Mouse (Mus musculus): Measurements from ENCODE around the gene Mex3a. TPM values are rescaled to one million over a fixed set of nuclear protein-coding genes. Genes with fewer than 3 reads are reported as not detected.
"Not testable (repeated sequence)": the region's sequence is repeated elsewhere in the genome, so short reads cannot be mapped to it uniquely, and the experiment has no call there.

Gene Mex3a
- polyA plus RNA-seq, 1 experiment from 2014 or later: 26.3 TPM

DNA sequence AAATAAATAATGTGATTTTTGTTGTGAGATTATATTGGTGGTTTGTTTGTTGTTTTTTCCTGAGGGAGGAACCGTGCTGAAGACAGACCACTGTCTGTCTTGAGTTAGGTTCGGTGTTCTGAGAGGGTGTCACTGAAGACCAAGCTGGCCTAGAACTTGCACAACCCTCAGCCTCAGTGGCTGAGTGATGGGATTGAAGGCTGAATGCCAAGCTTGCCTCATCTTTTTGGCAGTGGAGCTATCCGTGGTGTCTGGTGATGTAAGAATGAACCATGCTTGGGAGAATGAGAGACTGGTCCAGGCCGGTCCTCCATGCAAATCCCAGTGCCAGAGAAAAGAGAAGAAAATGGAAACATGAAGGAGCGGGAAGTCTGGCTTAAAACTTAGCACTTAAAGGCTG lies 37.5 kb downstream of the Mex3a start:
- peaks cover 46% of the 10 kb centered on the region for H3K36me3 ChIP-seq (ENCODE audit: control insufficient read depth, insufficient read depth, low read length)
- H3K4me2 ChIP-seq (replicated peaks; ENCODE audit: low read depth, low read length): no peak overlapping the region
- H3K4me3 ChIP-seq (ENCODE audit: low read depth, low read length): no peak overlapping the region
- H3K27me3 ChIP-seq (ENCODE audit: control insufficient read depth, insufficient read depth, low read length): no peaks in the 10 kb centered on the region
- 89% methylated on average over 5 of the region's 5 CpGs for WGBS
- no peak for ATAC-seq (ENCODE audit: insufficient number of reproducible peaks, insufficient read depth, low FRiP score, low read depth)
- no peaks in the 10 kb centered on the region for H3K4me1 ChIP-seq (ENCODE audit: control insufficient read depth, insufficient read depth, low read length)
- no peak overlapping the region for H3K27ac ChIP-seq (ENCODE audit: low read length)
- H3K9ac ChIP-seq (replicated peaks; ENCODE audit: low read depth, low read length): no peak overlapping the region
- H3K9me3 ChIP-seq (ENCODE audit: control insufficient read depth, low read depth, low read length): no peaks in the 10 kb centered on the region

DNA sequence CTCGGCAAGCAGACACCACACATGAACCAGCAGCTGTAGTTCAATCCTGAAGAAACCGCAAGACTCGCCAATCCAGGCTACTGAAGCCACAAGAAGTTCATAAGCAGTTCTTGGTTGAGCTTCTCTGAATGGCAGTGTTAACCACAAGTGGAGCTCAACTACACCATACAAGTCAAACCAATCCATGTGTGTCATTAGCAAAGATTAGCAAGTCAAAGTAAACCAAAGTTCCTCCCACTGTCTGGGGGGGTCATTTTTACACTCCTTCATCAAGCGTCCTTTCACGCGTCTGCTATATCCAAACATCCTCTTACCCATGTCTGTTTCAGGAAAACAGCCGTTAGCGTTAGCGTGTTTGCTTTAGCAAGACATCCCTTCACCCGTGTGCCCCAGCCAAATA lies 38.1 kb downstream of the Mex3a start:
- Histone ChIP-seq H3K4me2 (replicated peaks; ENCODE audit: low read depth, low read length) (no peak overlapping the region), H3K9me3 (ENCODE audit: control insufficient read depth, low read depth, low read length) (no peaks in the 10 kb centered on the region), H3K36me3 (ENCODE audit: control insufficient read depth, insufficient read depth, low read length) (peaks cover 40% of the 10 kb centered on the region), H3K4me1 (ENCODE audit: control insufficient read depth, insufficient read depth, low read length) (no peaks in the 10 kb centered on the region), H3K9ac (replicated peaks; ENCODE audit: low read depth, low read length) (no peak overlapping the region), H3K4me3 (ENCODE audit: low read depth, low read length) (no peak overlapping the region), H3K27ac (ENCODE audit: low read length) (no peak overlapping the region), H3K27me3 (ENCODE audit: control insufficient read depth, insufficient read depth, low read length) (no peaks in the 10 kb centered on the region)
- no peak for ATAC-seq (ENCODE audit: insufficient number of reproducible peaks, insufficient read depth, low FRiP score, low read depth)
- WGBS: 94% methylated on average over 10 of the region's 10 CpGs

DNA sequence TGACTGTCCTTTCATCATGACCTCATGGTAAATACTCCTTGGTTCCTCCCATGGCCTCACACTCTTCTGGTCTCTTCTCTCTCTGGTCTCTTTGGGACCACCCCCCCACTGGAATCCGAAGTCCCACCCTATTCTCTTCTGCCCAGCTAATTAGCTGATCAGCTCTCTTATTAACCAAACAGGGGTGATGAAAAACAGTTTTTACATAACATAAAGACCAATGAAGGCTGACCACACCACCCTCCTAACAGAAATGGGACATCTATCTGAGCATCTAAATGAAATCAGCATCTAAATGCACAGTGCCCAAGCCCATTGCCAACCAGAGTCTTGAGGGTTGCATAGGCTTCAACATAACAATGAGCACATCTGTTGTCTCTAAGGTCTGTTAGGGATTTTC lies 39.7 kb downstream of the Mex3a start:
- no peak for ATAC-seq (ENCODE audit: insufficient number of reproducible peaks, insufficient read depth, low FRiP score, low read depth)
- H3K4me3 ChIP-seq (ENCODE audit: low read depth, low read length): no peak overlapping the region
- H3K4me2 ChIP-seq (replicated peaks; ENCODE audit: low read depth, low read length): no peak overlapping the region
- H3K27ac ChIP-seq (ENCODE audit: low read length): no peak overlapping the region
- 70% methylated on average over 1 of the region's 1 CpGs for WGBS
- H3K27me3 ChIP-seq (ENCODE audit: control insufficient read depth, insufficient read depth, low read length): no peaks in the 10 kb centered on the region
- no peaks in the 10 kb centered on the region for H3K9me3 ChIP-seq (ENCODE audit: control insufficient read depth, low read depth, low read length)
- H3K36me3 ChIP-seq (ENCODE audit: control insufficient read depth, insufficient read depth, low read length): peaks cover 25% of the 10 kb centered on the region
- H3K9ac ChIP-seq (replicated peaks; ENCODE audit: low read depth, low read length): no peak overlapping the region
- no peaks in the 10 kb centered on the region for H3K4me1 ChIP-seq (ENCODE audit: control insufficient read depth, insufficient read depth, low read length)

DNA sequence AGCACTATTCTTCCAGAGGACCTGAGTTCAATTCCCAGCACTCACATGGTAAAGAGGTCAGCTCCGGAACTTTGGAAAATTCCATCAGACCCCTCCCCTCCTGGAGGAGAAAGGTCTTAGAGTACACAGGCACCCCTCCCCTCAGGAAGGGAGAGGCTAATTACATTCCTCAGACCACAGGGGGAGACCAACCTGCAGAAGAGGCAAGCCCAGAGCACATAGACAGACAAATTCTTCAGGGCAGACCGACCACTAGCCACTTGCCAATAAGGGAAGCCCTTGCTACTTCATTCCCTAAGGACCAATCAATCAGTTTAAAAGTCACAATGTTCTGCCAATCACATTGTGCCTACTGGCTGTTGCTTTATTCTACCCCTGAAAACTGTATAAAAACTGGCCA lies 40.6 kb downstream of the Mex3a start:
- no peak overlapping the region for H3K4me2 ChIP-seq (replicated peaks; ENCODE audit: low read depth, low read length)
- no peaks in the 10 kb centered on the region for H3K27me3 ChIP-seq (ENCODE audit: control insufficient read depth, insufficient read depth, low read length)
- no peaks in the 10 kb centered on the region for H3K9me3 ChIP-seq (ENCODE audit: control insufficient read depth, low read depth, low read length)
- 72% methylated on average over 2 of the region's 2 CpGs for WGBS
- peaks cover 19% of the 10 kb centered on the region for H3K36me3 ChIP-seq (ENCODE audit: control insufficient read depth, insufficient read depth, low read length)
- H3K4me3 ChIP-seq (ENCODE audit: low read depth, low read length): no peak overlapping the region
- H3K4me1 ChIP-seq (ENCODE audit: control insufficient read depth, insufficient read depth, low read length): no peaks in the 10 kb centered on the region
- H3K9ac ChIP-seq (replicated peaks; ENCODE audit: low read depth, low read length): no peak overlapping the region
- no peak for ATAC-seq (ENCODE audit: insufficient number of reproducible peaks, insufficient read depth, low FRiP score, low read depth)
- H3K27ac ChIP-seq (ENCODE audit: low read length): no peak overlapping the region

DNA sequence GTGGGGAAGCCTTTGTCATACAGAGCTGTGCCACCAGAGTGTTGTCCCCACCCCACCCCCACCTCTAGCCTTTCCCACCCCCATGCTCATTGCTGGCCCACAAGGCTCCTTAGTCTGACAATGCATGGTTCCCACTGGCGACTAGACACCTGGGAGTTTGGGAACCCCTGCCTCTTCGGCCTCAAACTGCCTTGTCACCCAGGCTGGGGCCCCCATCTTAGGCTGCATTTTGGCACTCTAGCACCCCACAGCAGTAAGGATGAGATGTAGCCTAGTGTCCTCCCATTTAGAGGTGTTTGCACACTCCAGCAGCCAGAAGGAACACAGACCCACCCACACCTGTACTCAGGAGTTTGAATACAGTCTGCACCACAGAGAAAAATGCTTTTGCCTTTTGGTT lies 41.6 kb downstream of the Mex3a start:
- no peak overlapping the region for H3K27ac ChIP-seq (ENCODE audit: low read length)
- peaks cover 1% of the 10 kb centered on the region; the same call in 1 of the 2 replicates for H3K4me1 ChIP-seq (ENCODE audit: control insufficient read depth, insufficient read depth, low read length)
- no peak overlapping the region for H3K9ac ChIP-seq (replicated peaks; ENCODE audit: low read depth, low read length)
- no peak overlapping the region for H3K4me3 ChIP-seq (ENCODE audit: low read depth, low read length)
- 86% methylated on average over 2 of the region's 2 CpGs for WGBS
- ATAC-seq (ENCODE audit: insufficient number of reproducible peaks, insufficient read depth, low FRiP score, low read depth): no peak
- H3K36me3 ChIP-seq (ENCODE audit: control insufficient read depth, insufficient read depth, low read length): peaks cover 10% of the 10 kb centered on the region
- H3K9me3 ChIP-seq (ENCODE audit: control insufficient read depth, low read depth, low read length): no peaks in the 10 kb centered on the region
- no peaks in the 10 kb centered on the region for H3K27me3 ChIP-seq (ENCODE audit: control insufficient read depth, insufficient read depth, low read length)
- H3K4me2 ChIP-seq (replicated peaks; ENCODE audit: low read depth, low read length): no peak overlapping the region

GRCm38 (mm10) chr3:88575540-88575939 lies 43.3 kb downstream of the Mex3a start, which contains the start of gene Ssr2:
TSS of gene Ssr2 (plus strand) at chr3:88575876.
- no peak for ATAC-seq (ENCODE audit: insufficient number of reproducible peaks, insufficient read depth, low FRiP score, low read depth)
- Histone ChIP-seq H3K9ac (replicated peaks; ENCODE audit: low read depth, low read length) (no peak within 1 kb of the TSS), H3K36me3 (ENCODE audit: control insufficient read depth, insufficient read depth, low read length) (no peaks in the 10 kb centered on the region), H3K9me3 (ENCODE audit: control insufficient read depth, low read depth, low read length) (no peaks in the 10 kb centered on the region), H3K4me2 (replicated peaks; ENCODE audit: low read depth, low read length) (no peak within 1 kb of the TSS), H3K27me3 (ENCODE audit: control insufficient read depth, insufficient read depth, low read length) (no peaks in the 10 kb centered on the region), H3K27ac (ENCODE audit: low read length) (no peak within 1 kb of the TSS), H3K4me3 (ENCODE audit: low read depth, low read length) (no peak within 1 kb of the TSS), H3K4me1 (ENCODE audit: control insufficient read depth, insufficient read depth, low read length) (peaks cover 10% of the 10 kb centered on the region)
- 80% methylated on average over 3 of the region's 3 CpGs for WGBS

GRCm38 (mm10) chr3:88577846-88578245 lies 45.7 kb downstream of the Mex3a start:
- 84% methylated on average over 5 of the region's 5 CpGs for WGBS
- not testable (repeated sequence) for H3K27ac ChIP-seq (ENCODE audit: low read length); H3K9ac ChIP-seq (replicated peaks; ENCODE audit: low read depth, low read length); H3K4me2 ChIP-seq (replicated peaks; ENCODE audit: low read depth, low read length); H3K27me3 ChIP-seq (ENCODE audit: control insufficient read depth, insufficient read depth, low read length); H3K9me3 ChIP-seq (ENCODE audit: control insufficient read depth, low read depth, low read length); H3K4me3 ChIP-seq (ENCODE audit: low read depth, low read length); ATAC-seq (ENCODE audit: insufficient number of reproducible peaks, insufficient read depth, low FRiP score, low read depth)
- peaks cover 10% of the 10 kb centered on the region for H3K4me1 ChIP-seq (ENCODE audit: control insufficient read depth, insufficient read depth, low read length)
- H3K36me3 ChIP-seq (ENCODE audit: control insufficient read depth, insufficient read depth, low read length): peaks cover 14% of the 10 kb centered on the region; the same call in 1 of the 2 replicates

DNA sequence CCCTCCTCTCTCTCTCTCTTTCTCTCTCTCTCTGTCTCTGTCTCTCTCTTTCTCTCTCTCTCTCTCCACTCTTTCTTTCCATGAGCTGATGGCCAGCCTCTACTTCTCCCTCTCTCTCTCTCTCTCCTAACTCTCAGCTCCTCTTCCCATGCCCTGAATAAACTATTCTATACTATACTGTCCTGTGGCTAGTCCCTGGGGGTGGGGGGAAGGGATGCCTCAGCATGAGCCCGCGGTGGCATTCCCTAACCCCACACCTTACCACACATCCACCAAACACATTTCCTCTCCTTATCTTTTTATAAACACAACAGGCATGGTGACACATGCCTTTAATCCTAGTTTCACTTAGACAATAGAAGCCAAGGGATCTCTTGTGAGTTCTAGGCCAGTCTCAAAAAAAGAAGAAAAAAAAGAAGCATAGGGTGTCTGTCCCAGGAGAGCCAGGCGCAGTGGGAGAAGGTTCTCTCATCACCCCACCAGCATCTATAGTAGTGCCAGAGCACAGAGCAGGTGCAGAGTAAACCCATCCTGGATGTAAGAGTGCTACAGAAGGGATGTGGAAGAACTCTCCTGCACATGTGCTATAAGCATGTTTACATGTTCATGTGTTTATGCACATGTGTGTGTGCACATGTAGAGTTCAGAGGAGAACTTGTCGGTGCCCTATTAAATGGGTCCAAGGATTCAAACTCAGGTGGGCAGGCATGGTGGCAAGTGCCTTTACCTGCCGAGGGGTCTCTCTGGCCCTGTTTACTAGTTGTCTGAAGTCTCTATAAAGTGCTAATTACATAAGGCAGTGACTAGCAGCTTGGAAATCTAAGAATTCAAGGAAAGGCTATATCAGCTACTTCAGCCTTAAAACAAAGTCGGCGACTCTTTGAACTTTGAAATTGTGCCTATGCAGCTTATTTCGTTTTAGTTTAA lies 46.6 kb downstream of the Mex3a start:
- peak overlapping the region; percentile 88 for H3K4me2 ChIP-seq (replicated peaks; ENCODE audit: low read depth, low read length)
- H3K4me3 ChIP-seq (ENCODE audit: low read depth, low read length): peak overlapping the region; percentile 90
- 0 out of 2 replicates have a peak, but pooled peaks have one; percentile 12 for ATAC-seq (ENCODE audit: insufficient number of reproducible peaks, insufficient read depth, low FRiP score, low read depth)
- H3K36me3 ChIP-seq (ENCODE audit: control insufficient read depth, insufficient read depth, low read length): peaks cover 23% of the 10 kb centered on the region
- H3K4me1 ChIP-seq (ENCODE audit: control insufficient read depth, insufficient read depth, low read length): peaks cover 10% of the 10 kb centered on the region
- H3K9ac ChIP-seq (replicated peaks; ENCODE audit: low read depth, low read length): no peak overlapping the region
- no peaks in the 10 kb centered on the region for H3K27me3 ChIP-seq (ENCODE audit: control insufficient read depth, insufficient read depth, low read length)
- WGBS: 44% methylated on average over 8 of the region's 8 CpGs
- no peaks in the 10 kb centered on the region for H3K9me3 ChIP-seq (ENCODE audit: control insufficient read depth, low read depth, low read length)
- no peak overlapping the region for H3K27ac ChIP-seq (ENCODE audit: low read length)

Measured in stomach, embryonic 14.5 days (tissue).